Mouse (Mus musculus) hematopoietic multipotent progenitor cell, adult 10-12 weeks (in vitro differentiated cells): Measurements from ENCODE around the gene Fezf1. TPM values are rescaled to one million over a fixed set of nuclear protein-coding genes. Genes with fewer than 3 reads are reported as not detected.

Source experiments
- polyA plus RNA-seq: library from polyadenylated mRNA; stranded (reverse); fragments of >175 nt; gene quantifications from 2 replicates; pipeline ENCODE4 v1.2.3, GENCODE M21; 2012; ENCODE audit warnings: low replicate concordance

The Fezf1 gene
- polyA plus RNA-seq: not detected in 2 replicates

DNA sequence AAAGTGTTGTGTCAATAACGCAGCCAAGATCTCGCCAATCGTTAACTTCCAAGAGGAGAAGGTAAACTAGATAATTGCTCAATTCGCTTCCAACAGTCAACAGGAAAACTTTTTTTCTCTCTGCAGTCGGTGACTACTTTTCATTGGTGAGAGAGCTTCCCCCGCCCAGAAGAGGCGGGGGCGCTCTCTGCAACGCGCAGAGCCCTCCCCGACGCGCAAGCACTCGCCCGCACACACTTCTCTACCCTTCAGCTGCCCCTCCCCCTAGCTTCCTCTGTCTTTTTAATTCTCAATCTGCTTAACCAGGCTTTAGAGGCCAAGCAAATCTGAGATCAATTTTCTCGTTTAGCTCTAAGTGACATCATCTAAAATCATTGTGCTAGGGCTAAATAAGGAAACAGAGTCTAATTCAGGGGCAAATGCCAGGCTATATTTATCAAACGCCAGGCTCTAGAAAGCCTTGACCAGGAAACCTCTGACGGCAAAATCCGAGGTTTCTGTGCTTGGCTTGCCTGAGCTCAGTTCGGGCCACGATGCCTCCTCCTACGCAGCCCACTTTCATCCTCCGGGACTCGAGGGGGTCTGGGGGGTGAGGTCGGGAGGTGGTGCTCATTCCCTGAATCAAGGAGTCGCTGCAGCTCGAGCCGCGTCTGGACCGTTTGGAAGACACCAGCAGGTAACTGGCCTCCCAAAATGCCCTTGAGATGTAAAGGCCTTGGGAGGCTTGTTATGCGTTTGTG is at the start of gene Fezf1:
Fezf1 (minus strand) TSS at position 50 of the 740 bp plus-strand sequence.

Other genes with a start within 250 kb of the Fezf1 start
- gene Aass, start 115.4 kb downstream of the Fezf1 start, polyA plus RNA-seq: 0.03 TPM in 1 of 2 replicates, not detected in the other